Mouse (Mus musculus) ES-E14 (cell line): ENCODE results near the gene Tbc1d9.

Source experiments
- CHD2 ChIP-seq: IDR thresholded peaks from 2 replicates; pipeline ENCODE4 v1.6.1; 2014; ENCODE audit warnings: mild to moderate bottlenecking, low read depth, low read length, inconsistent platforms
- HCFC1 ChIP-seq: IDR thresholded peaks from 2 replicates; pipeline ENCODE4 v1.6.1; 2012; ENCODE audit warnings: low read length, inconsistent platforms, borderline replicate concordance; ENCODE audit not compliant: insufficient read depth
- ZNF384 ChIP-seq: IDR thresholded peaks from 2 replicates; pipeline ENCODE4 v1.6.1; 2012; ENCODE audit warnings: low read depth, low read length, inconsistent platforms

- TF ChIP-seq CHD2 (no peak), HCFC1 (no peak), ZNF384 (no peak)
These were observed 113.3 kb downstream of the Tbc1d9 start for GRCm38 (mm10) chr8:83278431-83278830.
